Mouse (Mus musculus) common myeloid progenitor, adult 5-6 weeks (primary cell): ENCODE results near the gene Me1. TPM values are rescaled to one million over a fixed set of nuclear protein-coding genes. Genes with fewer than 3 reads are reported as not detected.

ENCODE experiments used
- ATAC-seq: replicated peaks from 2 replicates; pipeline ENCODE4 v1.8.0; 2016; ENCODE audit warnings: low read depth, mild to moderate bottlenecking, moderate TSS enrichment, inconsistent platforms; ENCODE audit not compliant: poor library complexity, severe bottlenecking
- total RNA-seq: library from RNA; stranded (forward); fragments of 200-1000, 187-1606 nt; gene quantifications from 2 replicates; pipeline ENCODE4 v1.2.3, GENCODE M21; 2017

Me1 gene
- total RNA-seq, 1 experiment from 2014 or later: 0.14 TPM

DNA sequence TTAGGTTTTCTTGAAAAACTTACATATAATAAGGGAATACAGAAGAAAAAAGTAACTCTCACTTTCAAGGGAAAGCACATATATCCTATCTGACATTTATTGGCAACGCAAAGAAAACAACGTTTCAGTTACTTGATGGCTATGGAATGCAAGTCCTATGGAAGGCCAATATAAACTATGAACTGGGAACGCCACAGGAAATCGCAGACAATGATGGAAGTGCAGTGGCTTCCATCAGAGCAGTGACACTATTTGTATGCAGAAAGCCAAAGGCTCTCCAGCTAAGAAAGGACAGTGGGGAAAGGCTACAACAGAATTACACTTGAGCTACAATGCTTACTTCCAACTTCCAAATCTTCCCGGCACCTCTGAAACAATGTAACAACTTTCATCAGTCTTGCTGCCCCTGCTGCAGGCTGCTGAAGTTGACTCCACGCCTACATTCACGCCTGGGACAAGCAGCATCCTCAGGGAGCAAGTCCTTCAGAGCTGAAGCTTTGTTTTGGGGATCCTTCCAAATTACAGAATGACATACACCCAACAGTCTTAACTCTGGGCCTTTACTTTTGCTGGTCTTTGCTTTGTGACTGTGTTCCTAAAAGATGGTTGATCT, 28.5 kb downstream of the Me1 start:
- ATAC-seq: no peak

DNA sequence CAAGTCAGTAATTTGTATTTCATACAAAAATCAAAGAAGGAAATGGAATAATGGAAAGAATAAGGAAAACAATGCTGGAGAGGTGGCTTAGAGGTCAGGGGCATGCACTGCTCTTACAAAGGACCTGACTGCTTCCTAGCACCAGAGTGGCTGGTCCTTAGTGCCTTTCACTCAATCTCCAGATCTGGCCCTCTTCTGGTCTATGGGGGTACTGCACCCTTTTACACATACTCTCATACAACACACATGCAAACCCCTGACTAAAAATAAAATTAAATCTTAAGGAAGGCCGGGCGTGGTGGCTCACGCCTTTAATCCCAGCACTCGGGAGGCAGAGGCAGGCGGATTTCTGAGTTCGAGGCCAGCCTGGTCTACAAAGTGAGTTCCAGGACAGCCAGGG, 34.1 kb downstream of the Me1 start:
- 0 out of 2 replicates have a peak, but pooled peaks have one; percentile 32 for ATAC-seq

DNA sequence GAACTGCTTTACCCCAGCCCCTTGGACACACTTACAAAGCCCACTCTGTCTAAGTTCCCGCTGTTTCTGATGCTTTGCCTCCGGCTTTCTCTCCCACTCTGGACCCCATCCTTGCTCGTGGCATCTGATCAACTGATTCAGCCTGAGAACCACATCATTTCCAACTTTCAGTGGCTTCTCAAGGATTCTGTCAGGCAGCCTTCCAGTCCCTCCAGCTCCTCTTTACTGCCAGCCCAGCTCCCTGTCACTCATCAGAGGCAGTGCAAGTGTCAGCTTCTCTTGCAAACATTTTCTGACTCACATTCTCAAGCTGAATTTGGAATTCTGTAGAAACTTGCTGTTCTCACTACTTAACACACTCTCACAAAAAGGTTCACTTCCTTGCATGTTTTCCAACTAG, 34.5 kb downstream of the Me1 start:
- no peak for ATAC-seq

DNA sequence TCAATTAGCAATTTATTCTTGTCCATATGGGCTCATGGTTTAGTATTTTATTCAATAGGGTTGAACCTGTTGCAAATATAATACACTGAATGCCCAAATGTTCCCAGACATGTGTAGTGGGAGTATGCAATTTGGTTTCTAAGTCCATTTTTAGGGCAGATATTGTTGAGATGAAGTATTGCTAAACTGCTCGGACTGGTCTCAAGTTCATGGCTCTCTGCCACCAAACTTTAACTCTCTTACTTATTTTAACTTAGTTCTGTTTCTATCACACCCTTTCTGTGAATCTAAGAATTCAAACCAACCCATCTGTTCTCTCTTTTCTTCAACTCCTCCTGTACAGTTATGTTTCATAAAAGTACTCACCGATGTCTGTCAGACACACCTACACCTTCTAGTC, 35.4 kb downstream of the Me1 start:
- ATAC-seq: no peak

DNA sequence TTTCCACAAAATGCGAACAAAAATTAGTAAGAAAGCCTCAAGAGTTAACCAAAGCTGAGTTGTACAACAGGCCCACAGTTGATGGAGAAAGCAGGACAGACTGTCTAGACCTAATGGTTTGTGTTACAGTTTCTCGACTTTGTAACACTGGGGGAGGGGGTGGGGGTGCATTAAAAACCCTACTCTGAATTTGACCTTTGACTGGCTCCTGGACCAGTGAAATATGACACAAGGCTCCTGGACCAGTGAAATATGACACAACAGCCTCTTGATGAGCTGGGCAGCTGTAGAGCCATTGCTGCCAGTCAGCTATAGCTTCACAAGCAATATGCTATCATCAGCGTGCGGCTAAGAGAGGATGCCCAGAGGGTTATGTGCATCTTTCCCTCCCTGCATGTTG, 37.4 kb downstream of the Me1 start:
- no peak for ATAC-seq

DNA sequence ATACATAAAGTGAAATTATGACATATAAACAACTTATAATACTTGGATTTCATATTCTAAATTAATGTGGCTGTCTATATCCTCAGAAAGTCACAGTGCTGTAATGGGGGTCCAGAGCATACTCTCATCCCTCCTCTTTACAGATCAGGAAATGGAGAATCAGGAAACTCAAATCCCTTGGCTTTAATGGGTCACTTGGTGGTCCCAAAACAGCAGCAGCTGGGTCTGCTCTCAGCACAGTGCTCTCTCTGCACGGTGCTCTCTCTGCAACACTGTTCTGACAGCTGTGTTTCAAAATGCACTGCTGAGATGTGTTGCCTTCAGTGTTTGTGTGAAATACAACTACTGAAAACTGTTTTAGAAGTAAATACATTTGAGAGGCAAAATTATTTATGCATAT, 43.6 kb downstream of the Me1 start:
- no peak for ATAC-seq

DNA sequence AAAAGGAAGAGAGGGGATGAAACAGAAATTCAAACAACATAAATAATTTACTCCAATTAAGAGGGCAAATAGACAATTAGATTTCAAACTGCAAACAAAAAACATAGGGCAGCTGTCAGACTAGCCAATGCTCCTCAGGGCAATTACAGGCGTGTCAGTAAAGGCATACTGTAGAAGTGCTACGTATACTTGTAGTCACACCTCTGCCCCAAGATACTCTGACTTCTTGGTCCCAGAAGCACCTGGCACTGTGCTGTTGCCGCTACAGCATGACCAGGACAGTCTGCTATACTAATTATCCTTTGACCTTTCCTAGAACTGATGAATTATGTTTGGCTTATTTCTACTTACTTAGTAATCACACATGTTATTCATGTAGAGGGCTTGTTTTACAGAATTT, 44.5 kb downstream of the Me1 start:
- no peak for ATAC-seq

DNA sequence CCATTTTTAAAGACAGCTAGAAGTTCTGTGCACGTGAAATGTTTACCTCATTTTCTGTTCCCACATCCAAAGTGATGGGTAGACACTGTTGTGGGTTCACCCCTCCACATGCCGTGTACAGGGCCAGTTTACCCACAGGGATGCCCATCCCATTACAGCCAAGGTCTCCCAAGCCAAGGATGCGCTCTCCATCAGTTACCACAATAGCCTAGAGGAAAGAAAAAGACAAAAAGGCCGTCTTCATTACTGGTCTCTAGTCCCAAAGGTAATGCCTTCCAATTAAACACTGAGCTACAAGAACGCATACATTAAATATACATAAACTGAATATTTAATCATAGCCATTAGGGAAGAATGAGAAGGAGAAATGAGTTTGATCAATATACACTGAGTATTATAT, 44.9 kb downstream of the Me1 start:
- ATAC-seq: no peak

DNA sequence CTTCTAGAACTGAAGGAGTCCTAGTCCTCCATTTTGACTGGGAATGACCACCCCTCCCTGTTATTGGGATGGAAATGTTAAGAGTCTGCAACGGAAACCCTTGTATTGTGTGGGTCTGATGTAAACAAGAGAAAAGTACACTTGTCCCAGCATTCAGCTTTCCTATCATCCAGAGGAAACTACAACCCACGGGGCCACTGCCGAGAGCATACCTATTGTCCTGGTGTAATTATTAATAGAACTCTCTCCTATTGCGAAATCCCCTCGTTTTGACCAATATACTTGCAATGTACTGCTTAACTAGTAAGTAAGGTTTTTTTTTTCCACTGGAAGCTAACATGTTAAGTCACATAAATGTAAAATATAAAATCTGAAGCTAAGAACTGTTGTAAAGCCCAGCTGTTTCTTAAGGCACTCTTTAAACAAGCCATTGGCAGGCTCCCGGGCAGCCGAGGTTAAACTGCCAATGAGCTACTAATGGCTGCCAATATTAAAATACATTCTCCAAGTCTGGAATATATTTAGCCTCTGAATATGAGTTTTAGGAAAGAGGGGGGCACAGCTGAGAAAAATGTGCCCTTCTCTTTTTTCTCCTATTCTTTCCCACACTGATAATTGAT, 47.7 kb downstream of the Me1 start:
- no peak for ATAC-seq

DNA sequence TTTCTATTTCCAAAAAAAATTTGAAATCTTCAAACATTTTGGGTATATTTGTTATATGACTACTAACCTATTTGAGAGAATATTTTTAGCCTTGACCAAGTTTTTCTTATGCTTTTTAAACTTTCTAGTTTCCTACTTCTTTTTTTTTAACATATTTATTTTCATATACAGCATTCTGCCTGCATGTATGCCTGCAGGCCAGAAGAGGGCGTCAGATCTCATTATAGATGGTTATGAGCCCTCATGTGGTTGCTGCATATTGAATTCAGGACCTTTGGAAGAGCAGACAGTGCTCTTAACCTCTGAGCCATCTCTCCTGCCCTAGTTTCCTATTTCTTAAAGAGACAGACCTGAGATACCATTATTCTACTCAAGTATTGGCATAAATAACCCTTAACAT, 48.9 kb downstream of the Me1 start:
- no peak for ATAC-seq

DNA sequence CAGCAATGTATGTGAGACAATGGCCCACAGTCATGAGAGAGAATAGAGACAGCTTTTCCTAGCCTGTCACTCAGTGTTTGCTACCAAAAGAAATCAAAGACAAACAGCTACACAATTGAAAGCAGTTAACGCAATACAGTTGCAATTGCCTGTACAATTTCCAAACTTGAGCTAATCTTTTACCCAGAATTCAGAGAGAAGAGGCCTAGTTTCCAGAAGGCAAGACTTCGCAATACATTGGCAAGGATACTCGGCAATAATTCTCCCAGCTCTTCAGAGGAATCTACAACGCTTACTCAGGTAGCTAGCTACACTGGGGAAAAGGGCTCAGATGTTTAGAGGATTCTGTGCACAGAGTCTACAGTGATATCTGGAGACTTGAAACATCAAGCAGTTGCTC, 52.3 kb downstream of the Me1 start:
- ATAC-seq: no peak

DNA sequence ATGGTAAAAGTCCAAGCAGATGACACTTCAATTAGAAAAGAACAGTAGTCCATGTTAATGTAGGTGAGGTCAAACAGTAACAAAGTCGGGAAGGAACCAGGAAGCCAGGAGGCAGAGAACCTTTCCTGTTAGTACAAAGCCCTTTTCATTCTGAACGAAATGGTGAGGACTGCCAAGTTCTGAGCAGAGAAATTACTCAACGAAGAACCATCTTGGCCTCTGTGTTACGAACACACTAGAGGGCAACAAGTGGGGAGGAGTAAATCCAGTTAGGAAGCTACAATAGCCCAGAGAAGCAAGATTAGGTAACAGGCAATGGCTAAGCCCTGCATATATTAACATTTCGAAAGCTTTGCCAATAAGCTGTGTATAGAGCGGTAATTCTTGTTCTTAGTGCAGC, 57.0 kb downstream of the Me1 start:
- no peak for ATAC-seq

DNA sequence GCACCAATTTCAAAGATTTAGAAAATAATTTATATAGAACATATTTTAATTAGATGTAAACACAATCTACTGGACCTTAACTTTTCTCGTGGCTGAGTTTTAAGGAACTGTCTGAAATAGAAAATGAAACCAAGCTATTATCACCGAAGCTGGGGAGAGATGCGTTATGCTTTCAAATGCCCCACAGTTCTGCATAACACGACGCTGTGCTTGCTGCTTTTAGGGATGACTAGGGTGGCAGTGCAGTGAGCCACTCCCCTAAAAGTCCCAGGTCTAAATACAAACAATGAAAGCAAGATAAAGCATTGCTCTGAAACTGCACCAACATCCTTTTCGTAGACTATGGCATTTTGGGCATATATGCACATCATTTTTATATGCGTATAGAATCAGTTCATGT, 64.6 kb downstream of the Me1 start:
- ATAC-seq: peak; percentile 86

DNA sequence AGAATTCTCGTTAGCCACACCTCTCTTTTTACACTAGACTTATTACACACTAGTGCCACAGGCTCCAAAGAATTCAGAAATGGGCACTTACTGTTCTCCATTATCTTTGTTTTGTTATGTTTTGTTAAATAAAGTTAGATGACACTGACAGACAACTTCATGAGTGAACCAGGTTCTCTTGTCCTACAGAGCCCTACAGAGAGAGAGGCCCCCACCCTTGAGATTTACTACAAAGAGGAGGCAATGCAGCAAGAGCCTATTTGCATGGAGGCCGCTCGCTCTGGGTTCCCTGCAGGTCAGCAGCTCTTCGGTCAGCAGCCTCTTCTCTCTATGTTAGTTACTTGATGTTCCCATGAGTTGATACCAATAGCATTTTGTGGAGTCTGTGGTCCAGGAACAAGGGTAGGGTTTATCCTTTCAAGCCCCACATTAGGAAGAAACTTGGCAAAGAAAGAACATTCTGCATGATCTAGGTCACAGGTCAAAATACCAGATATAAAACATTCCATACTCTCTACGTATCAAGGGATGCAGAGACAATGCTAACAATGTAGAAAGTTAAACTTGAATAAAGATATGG, 65.3 kb downstream of the Me1 start:
- no peak for ATAC-seq

DNA sequence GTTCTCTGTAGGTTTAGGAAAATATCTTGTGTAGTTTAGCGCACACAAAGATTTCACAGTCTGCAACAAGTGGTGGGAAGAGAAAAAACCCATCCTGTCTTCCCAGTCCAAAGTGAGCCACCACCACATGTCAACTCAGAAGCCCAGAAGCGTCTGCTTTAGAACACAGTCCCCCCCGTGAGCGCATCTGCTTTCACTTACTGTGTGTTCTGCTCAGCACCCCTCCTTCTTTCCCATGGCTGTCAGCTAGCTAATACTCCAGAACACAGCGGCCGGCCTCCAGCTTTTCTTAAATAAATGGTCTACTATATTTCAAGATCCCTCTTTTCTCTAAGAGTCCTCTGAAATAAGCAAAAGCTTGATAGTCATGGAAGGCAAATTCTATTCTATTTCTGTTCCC, 66.4 kb downstream of the Me1 start:
- ATAC-seq: no peak

DNA sequence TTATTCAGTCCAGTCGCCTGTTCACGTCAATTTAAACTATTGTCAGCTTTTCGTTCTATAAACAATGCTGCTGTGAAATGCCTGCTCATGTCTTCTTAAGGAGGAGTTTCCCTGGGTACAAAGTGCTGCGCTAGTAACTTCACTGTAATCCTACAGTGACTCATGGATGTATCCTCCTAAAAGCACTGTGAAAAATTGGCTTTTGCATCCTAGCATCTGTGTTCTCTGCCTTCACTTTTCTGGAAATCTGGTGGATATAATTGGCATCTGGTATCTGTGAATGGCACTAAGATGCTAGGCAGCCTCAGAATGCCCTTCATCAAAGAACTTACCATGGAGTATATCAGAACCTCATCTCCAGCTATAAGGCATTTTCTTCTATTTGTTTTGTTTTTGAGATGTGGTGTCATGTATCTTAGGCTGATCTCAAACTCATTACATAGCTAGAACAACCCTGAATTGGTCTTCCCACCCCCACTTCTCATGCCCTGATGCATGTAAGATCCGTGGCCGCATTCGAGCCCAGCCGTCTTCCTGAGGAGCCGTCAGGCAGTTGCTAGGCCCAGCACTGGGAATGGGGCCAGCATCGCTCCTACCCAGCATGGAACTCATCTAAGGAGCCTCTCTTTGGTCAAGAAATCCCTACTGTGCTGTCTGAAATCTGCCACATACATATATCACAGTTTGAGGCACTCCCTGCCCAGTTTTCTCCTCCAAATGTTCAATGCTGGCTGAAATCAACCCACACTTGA, 67.8 kb downstream of the Me1 start:
- no peak for ATAC-seq

DNA sequence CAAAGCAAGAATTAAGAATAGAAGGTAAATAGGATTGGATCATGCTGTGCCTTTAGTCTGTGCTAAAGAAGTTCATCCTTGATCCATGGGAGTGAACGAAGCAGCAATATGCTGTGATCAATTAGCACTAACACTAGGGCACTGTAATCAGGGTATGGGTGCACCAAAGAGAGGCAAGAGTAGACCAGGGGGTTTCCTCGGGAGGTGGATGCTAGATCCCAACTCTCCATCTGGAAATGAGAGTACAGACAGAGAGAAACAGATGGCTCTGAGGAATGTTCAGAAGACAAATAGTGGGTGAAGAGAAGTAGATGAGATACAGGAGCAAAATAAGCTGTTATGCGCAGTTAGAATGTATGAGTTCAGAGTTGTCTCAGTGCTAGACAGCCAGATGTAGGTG, 68.8 kb downstream of the Me1 start:
- no peak for ATAC-seq

DNA sequence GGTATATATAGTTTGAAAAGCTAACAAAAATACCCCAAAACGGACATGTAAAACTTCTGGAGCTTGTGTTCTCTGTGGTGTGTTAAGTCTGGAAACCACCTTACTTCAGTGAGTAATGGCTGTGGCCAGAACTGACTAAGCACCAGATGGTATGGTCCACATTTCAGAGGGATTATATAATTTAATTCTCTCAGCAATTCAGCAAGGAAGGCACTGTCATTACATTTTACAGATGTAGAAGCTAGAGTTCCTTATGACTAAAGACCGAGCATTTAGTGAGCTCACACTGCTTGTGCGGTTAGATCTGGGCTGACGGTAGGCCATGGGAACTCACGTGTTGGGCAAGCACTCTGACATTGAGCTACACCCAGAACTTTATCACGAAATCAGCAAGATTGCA, 71.0 kb downstream of the Me1 start:
- no peak for ATAC-seq

DNA sequence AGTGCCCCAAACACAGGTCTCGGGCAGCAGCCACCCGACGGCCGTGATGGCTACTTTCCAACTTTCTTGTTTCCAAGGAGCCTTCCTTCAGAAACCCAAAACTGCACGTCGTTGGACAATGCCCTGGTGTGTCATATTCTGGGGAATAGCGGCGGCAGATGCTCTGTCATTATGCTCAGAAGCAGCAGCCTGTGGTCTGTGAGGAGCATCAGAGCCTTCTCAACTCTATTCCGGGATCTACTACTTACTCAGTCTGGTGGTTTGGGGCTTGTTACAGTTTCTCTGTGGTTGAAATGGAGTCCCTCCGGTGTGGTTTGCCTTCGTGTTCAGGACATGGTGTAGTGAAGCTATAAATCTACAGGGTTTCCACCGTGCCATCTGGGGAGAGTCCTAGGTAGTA, 71.7 kb downstream of the Me1 start:
- ATAC-seq: peak; percentile 86

DNA sequence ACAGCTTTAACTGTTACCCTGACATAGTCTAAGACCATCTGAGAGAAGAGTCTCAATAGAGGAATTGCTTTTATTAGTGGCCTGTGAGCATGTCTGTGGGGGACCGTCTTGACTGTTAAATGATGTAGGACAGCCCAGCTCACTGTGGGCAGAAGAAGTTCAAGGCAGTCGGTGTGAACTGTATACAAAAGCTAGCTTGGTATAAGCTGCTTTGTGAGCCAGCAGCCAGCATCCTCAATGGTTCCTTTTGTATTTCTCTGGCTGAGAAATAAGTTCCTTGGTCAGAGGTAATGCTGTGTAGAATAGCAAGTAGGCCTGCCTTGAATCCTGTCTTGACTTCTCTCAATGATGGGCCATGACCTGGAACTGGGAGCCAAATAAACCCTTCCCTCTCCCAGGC, 73.7 kb downstream of the Me1 start:
- ATAC-seq: no peak

DNA sequence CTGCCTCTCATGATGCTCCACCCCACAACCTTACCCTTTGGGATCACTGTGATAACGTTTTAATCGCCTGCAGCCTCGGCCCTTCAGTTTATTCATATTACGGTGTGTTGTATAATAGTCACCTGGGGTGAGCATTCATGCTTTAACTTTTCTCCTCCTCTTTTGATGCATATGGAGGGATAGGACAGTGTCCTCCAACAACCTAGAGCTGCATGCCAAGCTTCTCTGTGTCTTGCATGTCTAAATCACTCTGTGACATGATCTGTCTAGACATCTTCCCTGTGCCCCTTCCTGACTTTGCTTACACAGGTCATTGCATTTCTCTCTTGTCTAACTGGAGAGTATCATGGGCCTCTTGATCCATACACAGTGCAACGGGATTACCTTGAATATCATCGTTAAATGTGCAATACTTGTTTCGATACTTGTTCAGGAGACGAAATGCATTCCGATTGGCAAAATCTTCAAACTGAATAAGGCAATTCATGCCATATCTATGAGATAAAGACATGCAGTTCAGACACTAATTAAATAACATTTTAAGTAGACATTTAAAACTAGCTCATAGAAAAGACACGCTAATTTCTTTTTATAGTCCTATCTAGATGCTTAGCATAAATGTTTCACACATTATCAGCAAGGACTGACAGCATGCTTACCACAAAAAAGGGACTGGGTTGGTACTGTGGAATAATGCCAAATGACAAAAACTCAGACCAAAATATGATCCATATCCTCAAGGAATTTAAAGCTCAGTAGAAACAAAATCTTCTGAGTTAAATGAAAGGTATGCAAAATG, 76.2 kb downstream of the Me1 start:
- ATAC-seq: no peak
